Comparison of ENCODE assay signal across 16 mouse cellular contexts in genomic region chr3:70543911-70544310, GRCm38 (mm10).
A peak's percentile ranks its signal among the peaks of the same experiment; 100 is the strongest.
DNase-seq lines count a peak whose midpoint lies in the region.
"Had no signal": no experiment of that assay in that cellular context is flagged by ENCODE, and none has a peak within 500 bp of the region (broad histone marks: within the 10 kb centered on the region; RNA-seq: fewer than 3 reads in every experiment).

No protein-coding gene starts in this region.

- peak; percentile 38 for DNase-seq in left cerebral cortex, adult 11 months (ENCODE audit: low spot score)
- DNase-seq in left cerebral cortex, postnatal 36 days (ENCODE audit: low spot score in 2 of 2): no peak
- DNase-seq in 3T3-L1 (ENCODE audit: low read depth, low spot score): peak; percentile 6
- DNase-seq in 416B (ENCODE audit: low read depth): peak; percentile 0
- DNase-seq in left cerebral cortex, adult 9 months (ENCODE audit: low spot score in 2 of 2): peak; percentile 34 to 48
- no peak for DNase-seq in layer of hippocampus, postnatal 25 days (ENCODE audit: extremely low spot score in 1 of 2, low spot score in 1 of 2)
- no peak for DNase-seq in B cell, adult 2 months
- DNase-seq: adrenal gland, postnatal 14 days; cerebellum, adult 18-20 months; cerebellum, adult 9-11 months; cerebellum, postnatal 36 days; forebrain, postnatal 0 days; gastrocnemius, postnatal 36 days; heart, adult 11 months; heart, postnatal 10 days; heart, postnatal 4 days had no signal

- intact Hi-C loops in left cerebral cortex, postnatal 36 days (cut with DNase I): no loop called here

Comparison
In these comparisons a context has a peak if more than half of its experiments do, and no peak if none do; other contexts are left out.
1. DNase-seq: peak in left cerebral cortex, adult 11 months (single experiment), 3T3-L1 (single experiment), 416B (single experiment) and left cerebral cortex, adult 9 months (2 of 2); none in left cerebral cortex, postnatal 36 days (0 of 2), layer of hippocampus, postnatal 25 days (0 of 2) and B cell, adult 2 months (0 of 2).